Mouse (Mus musculus) CH12.LX (cell line): ENCODE data around the gene Ppm1a.

ENCODE experiments used
- CTCF ChIP-seq, 2 experiments: IDR thresholded peaks in 1 of 2; conservative IDR thresholded peaks in 1 of 2; 2 replicates each; pipeline ENCODE4 v1.5.1; 2011 to 2012; ENCODE audit warnings: low read depth in 2 of 2, low read length in 2 of 2, improper control_type of control experiment in 1 of 2, inconsistent platforms in 1 of 2, mild to moderate bottlenecking in 1 of 2, moderate library complexity in 1 of 2
- EP300 ChIP-seq: IDR thresholded peaks from 2 replicates; pipeline ENCODE4 v1.6.1; 2011; ENCODE audit warnings: low read length, improper control_type of control experiment
- JUN ChIP-seq: IDR thresholded peaks from 2 replicates; pipeline ENCODE4 v1.6.1; 2011; ENCODE audit warnings: low read depth, mild to moderate bottlenecking, low read length, improper control_type of control experiment, moderate library complexity; ENCODE audit not compliant: insufficient read depth

DNA sequence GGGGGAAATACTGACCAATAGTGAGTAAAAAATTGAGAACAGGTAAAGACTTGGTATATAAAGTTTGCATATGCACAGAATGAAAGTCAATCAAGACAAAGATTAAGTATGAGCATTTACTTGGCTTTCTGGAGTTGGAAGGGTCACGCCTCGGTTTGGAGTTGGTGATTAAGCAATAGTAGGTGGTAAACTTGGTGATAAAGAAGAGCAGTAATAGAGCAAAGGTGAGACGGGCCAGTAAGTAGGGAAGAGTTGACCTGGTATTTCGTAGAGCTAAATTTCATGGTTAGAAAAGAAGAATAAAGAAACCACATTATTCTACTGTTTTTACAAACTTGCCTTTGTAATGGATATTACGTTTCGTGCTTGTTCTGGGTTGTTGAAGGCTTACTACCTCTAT is 10.6 kb downstream of the Ppm1a start:
- TF ChIP-seq CTCF (conservative IDR thresholded peaks at IDR 0.05 in 1 of 2, IDR thresholded peaks at IDR 0.05 in 1 of 2; ENCODE audit: low read depth in 2 of 2, low read length in 2 of 2), result no peak
- no peak for TF ChIP-seq JUN
- no peak for TF ChIP-seq EP300
